Mouse (Mus musculus) cerebral cortex, adult 2 months (tissue): ENCODE data around the gene Fbxo28.

Experiments
- WGBS: fragments of 180-500 bp; shearing (Covaris S2); methylation state at CpG from one replicate; pipeline ENCODE4 v1.1.7; 2018; 5-methylcytosine and 5-hydroxymethylcytosine counted together

Fbxo28 gene

GRCm38 (mm10) chr1:182340821-182341781, at the start of gene Fbxo28:
Fbxo28 (minus strand) TSS chr1:182341629.
- WGBS = under 1% methylated on average over 85 of the region's 93 CpGs

- 43% methylated on average over 4 of the region's 4 CpGs for WGBS
Observed at GRCm38 (mm10) chr1:182388729-182389128, 47.3 kb upstream of the Fbxo28 start.

- 97% methylated on average over 8 of the region's 8 CpGs for WGBS
Observed at GRCm38 (mm10) chr1:182386449-182386848, 45.0 kb upstream of the Fbxo28 start.

DNA sequence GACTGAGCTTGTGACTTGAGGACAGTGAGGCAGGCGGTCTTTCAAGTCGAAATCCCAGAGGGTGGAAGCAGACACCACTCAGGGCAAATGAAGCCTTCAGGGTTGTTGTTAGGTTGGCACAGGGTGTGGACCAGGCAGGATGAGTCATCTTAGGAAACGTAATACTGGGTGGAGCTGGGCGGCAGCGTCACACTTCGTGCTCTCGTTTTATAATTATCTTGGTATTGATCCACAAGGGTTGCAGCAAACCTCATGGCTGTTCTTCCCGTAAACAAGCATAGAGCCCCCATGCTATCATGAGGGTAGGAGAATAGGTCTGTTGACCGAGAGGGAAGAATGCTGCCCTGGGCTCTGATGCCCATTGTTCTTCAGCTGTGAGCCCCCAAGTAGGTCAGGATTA, 41.7 kb upstream of the Fbxo28 start:
- 58% methylated on average over 9 of the region's 9 CpGs for WGBS

- WGBS = 81% methylated on average over 3 of the region's 3 CpGs
Observed at GRCm38 (mm10) chr1:182381327-182381726, 39.9 kb upstream of the Fbxo28 start.

GRCm38 (mm10) chr1:182380683-182381082, 39.3 kb upstream of the Fbxo28 start:
- WGBS = 79% methylated on average over 7 of the region's 7 CpGs

- 68% methylated on average over 7 of the region's 7 CpGs for WGBS
Observed at GRCm38 (mm10) chr1:182378876-182379275, 37.4 kb upstream of the Fbxo28 start.

- 92% methylated on average over 11 of the region's 11 CpGs for WGBS
Observed at GRCm38 (mm10) chr1:182378205-182378835, 36.9 kb upstream of the Fbxo28 start.

DNA sequence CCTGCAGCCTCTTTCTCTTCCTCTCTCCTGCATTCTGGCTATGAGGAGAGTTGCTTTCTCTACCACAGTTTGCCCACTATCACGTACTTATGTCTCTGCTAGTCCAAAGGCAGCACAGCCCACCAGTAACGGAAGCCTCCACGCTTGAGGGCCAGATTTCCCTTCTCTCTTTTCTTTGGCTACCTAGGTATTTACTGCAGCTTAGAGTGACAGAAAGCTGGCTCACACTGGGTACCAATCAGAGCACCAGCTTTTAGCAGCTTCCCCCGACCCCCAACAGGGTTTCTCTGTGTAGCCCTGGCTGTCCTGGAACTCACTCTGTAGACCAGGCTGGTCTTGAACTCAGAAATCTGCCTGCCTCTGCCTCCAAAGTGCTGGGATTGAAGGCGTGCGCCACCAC, 36.1 kb upstream of the Fbxo28 start:
- 88% methylated on average over 6 of the region's 6 CpGs for WGBS

DNA sequence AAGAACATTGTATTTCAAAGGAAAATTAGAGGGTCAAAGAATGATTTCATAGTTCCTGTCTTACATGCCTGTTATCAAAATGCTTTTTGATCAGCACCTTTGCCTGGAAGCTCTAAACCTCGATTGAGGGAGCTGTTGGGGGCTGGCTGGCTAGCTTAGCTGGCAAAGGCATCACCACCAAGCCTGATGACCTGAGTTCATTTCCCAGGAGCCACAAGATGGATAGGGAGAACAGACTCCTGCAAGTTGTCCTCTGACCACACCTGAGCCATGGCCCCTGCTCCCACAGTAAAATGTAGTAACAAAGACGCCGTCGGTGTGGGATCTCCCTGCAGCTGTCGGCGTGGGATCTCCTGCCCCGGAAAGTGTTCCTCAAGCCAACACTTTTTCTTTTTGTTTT, 35.4 kb upstream of the Fbxo28 start:
- 91% methylated on average over 7 of the region's 7 CpGs for WGBS

GRCm38 (mm10) chr1:182376221-182376620, 34.8 kb upstream of the Fbxo28 start:
- WGBS = 12% methylated on average over 8 of the region's 8 CpGs

GRCm38 (mm10) chr1:182371891-182372290, 30.5 kb upstream of the Fbxo28 start:
- 76% methylated on average over 8 of the region's 8 CpGs for WGBS

GRCm38 (mm10) chr1:182369435-182369834, 28.0 kb upstream of the Fbxo28 start:
- WGBS = 86% methylated on average over 4 of the region's 4 CpGs

DNA sequence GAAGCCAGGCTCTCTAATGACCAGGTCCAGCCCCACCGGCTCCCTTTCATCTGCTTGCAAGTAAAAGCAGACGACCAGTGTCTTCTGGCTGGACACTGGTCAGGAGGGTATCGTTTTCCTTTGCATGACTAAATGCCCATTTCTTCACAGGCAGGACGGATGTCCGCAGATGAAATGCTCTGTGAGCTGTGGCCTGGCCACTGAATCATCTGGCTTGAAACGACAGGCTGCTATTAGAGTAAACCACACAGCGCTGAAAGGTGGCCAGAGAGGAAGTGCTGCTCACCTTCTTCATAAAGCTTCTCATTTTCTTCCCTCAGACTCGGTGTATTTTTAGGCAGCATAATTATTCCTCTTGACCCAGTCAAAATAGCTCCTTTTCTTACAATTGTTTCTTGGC, 27.4 kb upstream of the Fbxo28 start:
- WGBS = 77% methylated on average over 8 of the region's 8 CpGs

DNA sequence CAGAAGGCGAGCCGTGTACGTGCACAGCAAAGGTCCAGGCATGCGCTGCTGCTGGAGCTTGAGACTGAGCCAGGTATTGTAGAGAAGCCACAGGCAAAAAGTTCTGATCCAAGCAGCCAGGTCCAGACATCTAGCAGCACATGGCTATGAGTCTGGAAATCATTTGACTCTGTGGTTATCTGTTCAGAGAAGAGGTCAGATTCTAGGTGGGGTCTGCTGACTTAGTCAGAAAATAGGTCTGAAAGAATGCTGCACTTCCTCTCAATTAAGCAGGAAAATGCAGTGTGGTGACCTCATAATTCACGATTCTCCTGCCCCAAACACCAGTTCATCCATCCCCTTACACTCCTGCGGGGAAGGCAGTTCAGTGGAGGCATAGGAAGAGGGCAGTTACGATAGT, 26.9 kb upstream of the Fbxo28 start:
- 87% methylated on average over 7 of the region's 7 CpGs for WGBS

DNA sequence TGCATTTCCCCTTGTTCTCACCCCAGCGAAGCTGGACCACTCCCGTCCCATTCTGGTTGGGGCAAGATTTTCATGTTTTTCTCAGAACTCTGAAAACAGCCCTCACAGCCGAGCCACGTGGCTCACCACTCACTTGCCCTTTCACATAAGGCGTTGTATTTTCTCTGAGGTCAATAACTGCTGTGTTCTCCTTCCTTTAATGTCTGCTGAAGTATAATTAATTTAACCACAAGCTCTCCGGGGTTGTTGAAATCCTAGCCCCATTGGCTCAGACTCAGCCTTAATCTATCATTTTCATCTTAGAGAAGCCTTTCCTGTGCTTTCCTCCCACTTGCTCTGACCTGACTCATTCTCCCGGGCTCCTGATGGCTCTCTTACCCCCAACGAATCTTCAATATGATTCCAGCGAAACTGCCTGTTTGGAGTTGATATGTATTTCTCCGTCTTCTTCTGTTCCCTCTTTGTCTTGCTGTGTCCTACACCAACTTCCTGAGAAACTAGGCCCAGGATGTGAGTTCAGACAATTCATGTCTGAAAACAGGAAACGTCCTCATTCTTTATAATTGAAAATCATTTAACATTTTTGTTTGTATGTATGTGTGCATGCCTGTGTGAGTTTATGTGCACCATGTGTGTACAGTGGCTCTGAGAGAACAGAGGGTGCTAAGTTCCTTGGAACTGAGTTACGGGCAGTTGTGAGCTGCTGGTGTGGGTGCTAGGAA, 22.4 kb upstream of the Fbxo28 start:
- 75% methylated on average over 12 of the region's 12 CpGs for WGBS

DNA sequence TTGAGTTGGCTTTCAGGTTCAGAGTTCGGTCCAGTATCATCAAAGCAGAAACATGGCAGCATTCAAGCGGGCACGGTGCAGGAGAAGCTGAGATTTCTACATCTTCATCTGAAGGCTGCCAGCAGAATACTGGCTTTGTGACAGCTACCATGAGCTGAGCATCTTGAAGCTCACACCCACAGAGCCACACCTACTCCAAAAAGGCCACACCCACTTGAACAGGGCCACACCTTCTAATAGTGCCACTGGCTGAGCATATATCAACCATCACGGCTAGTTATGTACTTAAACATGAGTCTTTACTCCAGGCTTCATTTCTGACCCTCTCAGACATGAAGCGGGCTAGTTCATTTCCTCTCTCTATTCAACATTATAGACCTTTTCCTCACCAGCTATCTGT, 21.3 kb upstream of the Fbxo28 start:
- 93% methylated on average over 5 of the region's 5 CpGs for WGBS

DNA sequence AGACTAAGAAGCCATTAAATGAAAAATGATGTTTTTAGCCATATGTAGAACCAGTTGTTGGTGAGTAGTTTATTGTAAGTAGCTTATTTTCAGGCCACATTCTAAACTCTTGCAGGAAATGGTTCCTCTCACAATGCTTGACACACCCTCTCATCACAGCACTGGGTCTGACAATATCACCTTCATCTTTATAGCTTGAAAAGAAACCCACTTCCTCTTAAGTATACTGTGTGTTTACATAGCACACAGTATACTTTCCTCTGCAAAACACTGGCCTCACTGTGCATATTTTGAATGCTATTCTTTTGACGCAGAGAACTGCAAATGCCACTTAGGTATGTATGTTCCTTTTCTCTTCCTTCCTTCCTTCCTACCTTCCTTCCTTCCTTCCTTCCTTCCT, 16.7 kb upstream of the Fbxo28 start:
- 81% methylated on average over 1 of the region's 1 CpGs for WGBS

DNA sequence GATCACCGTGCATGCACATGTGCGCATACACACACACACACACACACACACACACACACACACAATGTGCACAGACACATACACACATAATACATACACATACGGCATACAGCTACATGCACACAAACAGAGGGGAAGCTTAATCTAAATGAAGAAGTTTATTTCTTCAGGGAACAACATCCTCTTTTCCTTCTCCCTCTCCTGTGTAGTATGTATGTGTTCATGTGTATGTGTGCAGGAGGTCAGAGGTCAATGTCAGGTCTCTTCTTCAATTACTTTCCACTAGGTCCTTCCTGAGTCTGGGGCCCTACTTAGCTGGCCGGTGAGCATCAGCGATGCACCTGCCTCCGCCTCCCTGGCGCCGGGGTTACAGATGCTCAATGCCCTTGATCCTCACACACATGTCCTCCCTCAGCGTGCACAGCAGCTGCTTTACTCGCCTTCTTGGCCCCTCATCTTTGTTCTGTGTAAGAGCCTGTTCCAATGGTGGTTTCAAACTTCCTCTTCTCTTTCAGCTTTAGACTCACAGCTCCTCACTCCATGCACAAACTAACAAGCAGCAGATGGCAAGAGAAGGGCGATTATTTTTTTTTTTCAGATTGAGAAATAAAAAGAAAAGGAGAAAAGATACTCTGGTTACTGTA, 13.2 kb upstream of the Fbxo28 start:
- 54% methylated on average over 11 of the region's 11 CpGs for WGBS

DNA sequence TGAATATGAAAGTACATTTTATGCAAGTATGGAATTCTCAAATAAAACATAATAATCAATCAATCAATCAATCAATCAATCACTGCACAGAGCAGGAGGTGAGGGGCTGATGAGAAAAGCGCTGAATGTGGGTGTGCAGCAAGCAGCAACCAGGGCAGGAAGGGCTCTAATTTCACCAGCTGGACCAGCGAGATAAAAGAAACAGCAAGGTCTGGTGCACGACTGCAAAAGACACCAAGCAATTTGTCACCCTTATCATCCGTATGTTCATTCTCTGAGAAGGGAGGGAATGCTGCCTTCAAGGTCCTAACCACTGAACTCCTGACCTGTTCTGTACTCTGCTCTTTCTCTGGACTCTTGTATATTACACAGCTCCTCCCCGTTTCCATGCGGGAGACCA, 8.1 kb upstream of the Fbxo28 start:
- WGBS = 95% methylated on average over 6 of the region's 6 CpGs

DNA sequence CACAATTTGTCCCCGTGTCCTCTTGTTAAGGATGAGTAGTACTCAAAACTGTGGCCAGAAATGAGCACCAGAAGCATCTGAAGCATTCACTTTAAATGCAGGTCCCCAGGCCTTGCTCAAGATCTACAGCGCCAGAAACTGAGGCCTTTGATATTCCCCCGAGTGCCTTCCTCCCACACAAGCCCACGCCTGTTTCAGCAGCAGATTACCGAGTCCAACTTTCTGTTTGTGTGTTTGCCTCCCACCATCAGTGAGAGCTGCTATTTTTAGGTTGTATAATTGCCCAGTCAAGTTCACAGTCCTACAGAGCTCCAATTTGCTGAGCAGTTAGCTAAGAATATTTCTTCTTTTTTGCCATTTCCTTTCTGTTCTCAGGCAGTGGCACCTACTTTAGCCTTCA, 5.1 kb upstream of the Fbxo28 start:
- WGBS = 25% methylated on average over 5 of the region's 5 CpGs

DNA sequence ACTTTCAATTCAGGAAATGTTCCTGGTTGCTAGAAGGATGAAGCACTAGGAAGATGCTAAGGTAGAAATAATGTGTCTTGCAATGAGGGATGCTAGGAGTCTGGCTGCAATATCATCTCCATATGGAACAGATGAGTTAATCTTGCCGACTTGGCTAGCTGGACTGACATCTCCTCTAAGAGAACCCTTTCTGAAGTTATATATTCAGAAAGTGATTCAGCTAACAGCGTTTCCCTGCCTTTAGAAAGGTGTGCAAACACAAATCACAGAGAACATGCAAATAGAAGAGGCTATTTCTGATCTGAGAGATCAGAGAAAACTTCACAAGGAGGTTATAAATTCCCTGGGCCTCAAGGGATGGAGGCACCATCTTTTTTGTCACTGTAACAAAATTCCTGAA, 4.4 kb upstream of the Fbxo28 start:
- WGBS = 50% methylated on average over 2 of the region's 2 CpGs
